Mouse (Mus musculus) lung, postnatal 0 days (tissue): ENCODE measurements around the gene Hoxa9. TPM values are rescaled to one million over a fixed set of nuclear protein-coding genes. Genes with fewer than 3 reads are reported as not detected.

ENCODE experiments used
- ATAC-seq: fragments of 200-750 bp; cut with Nextera tagmentation; 2 replicates; pipeline ENCODE4 v1.8.0; 2017; ENCODE audit warnings: moderate library complexity
- DNase-seq: peaks from one replicate; pipeline ENCODE4 v3.0.0-alpha.2; 2016; ENCODE audit warnings: low spot score
- H3K27ac ChIP-seq: fragments of 300-500 bp; sonication (generic); 2 replicates; pipeline ENCODE4 v1.5.1; 2014; ENCODE audit warnings: antibody characterized with exemption, mild to moderate bottlenecking, low read length, mixed read lengths
- H3K27me3 ChIP-seq: fragments of 300-500 bp; sonication (generic); replicated peaks from 2 replicates; pipeline ENCODE4 v1.6.1; 2014; ENCODE audit warnings: low read length, mixed read lengths; ENCODE audit not compliant: insufficient read depth
- H3K36me3 ChIP-seq: fragments of 300-500 bp; sonication (generic); 2 replicates; pipeline ENCODE4 v1.6.1; 2014; ENCODE audit warnings: low read length, mixed read lengths; ENCODE audit not compliant: insufficient read depth
- H3K4me1 ChIP-seq: fragments of 300-500 bp; sonication (generic); 2 replicates; pipeline ENCODE4 v1.6.1; 2014; ENCODE audit warnings: antibody characterized with exemption, low read depth, low read length, mixed read lengths; ENCODE audit not compliant: insufficient read depth
- H3K4me2 ChIP-seq: fragments of 300-500 bp; sonication (generic); replicated peaks from 2 replicates; pipeline ENCODE4 v1.6.1; 2014; ENCODE audit warnings: low read depth, mild to moderate bottlenecking, low read length, moderate library complexity, mixed read lengths
- H3K4me3 ChIP-seq: fragments of 300-500 bp; sonication (generic); 2 replicates; pipeline ENCODE4 v1.5.1; 2014; ENCODE audit warnings: low read depth, low read length
- H3K9ac ChIP-seq: fragments of 300-500 bp; sonication (generic); replicated peaks from 2 replicates; pipeline ENCODE4 v1.6.1; 2014; ENCODE audit warnings: low read depth, mild to moderate bottlenecking
- H3K9me3 ChIP-seq: fragments of 300-500 bp; sonication (generic); 2 replicates; pipeline ENCODE4 v1.6.1; 2016; ENCODE audit warnings: low read length, mixed read lengths
- CTCF ChIP-seq: IDR thresholded peaks from 2 replicates; pipeline ENCODE4 v1.5.1; 2016; ENCODE audit warnings: antibody characterized with exemption, mild to moderate bottlenecking
- EP300 ChIP-seq: IDR thresholded peaks from 2 replicates; pipeline ENCODE4 v1.6.1; 2016; ENCODE audit warnings: antibody characterized with exemption, mild to moderate bottlenecking, control low read depth
- WGBS: fragments of 180-500 bp; shearing (Covaris S2); extraction: QIAGEN DNeasy Blood & Tissue Kit; methylation state at CpG from one replicate; pipeline ENCODE4 v1.1.7; 2014; 5-methylcytosine and 5-hydroxymethylcytosine counted together
- polyA plus RNA-seq: library from polyadenylated mRNA; unstranded; fragments of >200 nt; fragmentation: Nextera tagmentation; extraction: Ambion mirVana; gene quantifications from 2 replicates; pipeline ENCODE4 v1.2.1, GENCODE M21; 2015

The Hoxa9 gene
- polyA plus RNA-seq, 1 experiment from 2014 or later, result 0.06 TPM

DNA sequence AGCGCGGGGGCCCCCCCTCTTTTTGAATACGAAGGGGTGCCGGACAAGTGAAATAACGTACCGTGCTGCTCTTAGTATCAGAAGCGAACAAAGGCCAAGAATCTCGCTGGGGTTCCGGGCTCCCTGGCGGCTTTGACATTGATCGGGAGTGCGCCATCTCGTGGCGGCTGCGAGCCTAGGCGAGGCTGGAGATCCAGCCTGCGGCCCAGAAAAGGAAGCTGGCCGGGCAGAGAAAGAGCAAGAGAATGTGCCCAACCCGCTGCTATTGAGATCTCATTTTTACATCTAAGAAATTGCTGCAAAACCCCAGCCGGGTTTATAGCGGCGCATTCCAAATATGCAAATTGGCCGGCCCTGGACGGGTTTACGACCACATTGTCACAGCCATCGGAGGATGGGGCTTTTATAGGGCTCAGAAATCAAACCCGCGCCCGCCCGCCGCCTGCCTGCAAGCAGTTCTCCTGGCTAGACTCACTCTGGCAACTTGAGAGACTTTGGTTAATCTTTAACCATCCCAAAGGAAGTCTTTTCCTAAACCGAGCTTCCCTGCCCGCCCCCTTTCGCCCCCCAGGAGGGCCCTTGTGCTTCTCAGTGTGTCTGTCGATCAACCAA, 9.6 kb upstream of the Hoxa9 start, which contains the start of gene Hoxa10:
Gene Hoxa10, minus strand, starts transcription at position 466 of the 612 bp plus-strand sequence.
- Histone ChIP-seq H3K27me3 (peaks cover 98% of the 10 kb centered on the region), H3K36me3 (no peaks in the 10 kb centered on the region), H3K9ac (no peak within 1 kb of the TSS), H3K4me1 (no peaks in the 10 kb centered on the region; the same call in 1 of the 2 replicates), H3K9me3 (no peaks in the 10 kb centered on the region), H3K27ac (no peak within 1 kb of the TSS), H3K4me3 (no peak within 1 kb of the TSS), H3K4me2 (0 out of 2 replicates have a peak within 1 kb of the TSS, but pooled peaks have one; percentile 17)
- peak; percentile 81 for DNase-seq
- peak; percentile 79 for ATAC-seq
- TF ChIP-seq EP300 (no peak), CTCF (peak; percentile 81)
- WGBS, result 2% methylated on average over 35 of the region's 35 CpGs

DNA sequence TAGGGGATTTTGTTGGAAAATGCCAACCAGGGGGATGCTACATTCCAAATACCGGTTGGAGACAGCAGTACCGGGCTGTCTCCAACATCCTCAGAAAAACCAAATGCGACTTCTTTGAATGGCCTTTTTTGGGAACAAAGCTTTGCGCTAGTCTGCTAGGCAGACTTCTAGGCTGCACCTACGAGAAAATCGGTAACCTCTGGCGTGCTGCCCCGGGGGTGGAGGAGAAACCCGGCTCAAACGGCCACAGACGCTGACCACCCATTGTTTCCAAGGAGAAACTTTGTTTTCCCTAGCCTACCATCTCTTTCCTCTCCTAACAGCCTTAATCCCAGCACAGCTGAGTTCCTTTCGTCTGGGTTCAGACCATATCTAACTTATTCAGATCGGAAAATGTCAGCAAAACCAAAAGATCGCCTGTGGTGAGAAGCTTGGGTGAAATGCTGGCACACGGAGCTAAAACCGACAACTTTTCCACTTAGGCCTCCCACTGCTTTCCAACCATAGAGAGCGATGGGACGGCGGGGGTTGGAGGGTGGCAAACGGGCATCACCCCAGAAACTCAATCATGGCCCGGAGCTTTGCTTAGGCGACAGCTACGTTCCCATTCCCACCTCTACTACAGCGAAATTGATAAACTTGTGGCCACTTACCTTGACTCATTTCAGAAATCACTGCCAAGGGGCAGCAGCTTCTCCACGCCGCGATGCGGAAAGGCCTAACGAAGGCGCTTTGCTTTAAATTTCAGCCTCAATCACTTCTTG, 8.9 kb upstream of the Hoxa9 start:
- Histone ChIP-seq H3K27me3 (peaks cover 98% of the 10 kb centered on the region), H3K9me3 (no peaks in the 10 kb centered on the region), H3K4me2 (0 out of 2 replicates have a peak overlapping the region, but pooled peaks have one; percentile 17), H3K4me3 (no peak overlapping the region), H3K27ac (no peak overlapping the region), H3K4me1 (no peaks in the 10 kb centered on the region; the same call in 1 of the 2 replicates), H3K9ac (no peak overlapping the region), H3K36me3 (no peaks in the 10 kb centered on the region)
- DNase-seq (no peak), ATAC-seq (no peak)
- no peak for TF ChIP-seq CTCF
- no peak for TF ChIP-seq EP300
- WGBS, result 3% methylated on average over 30 of the region's 30 CpGs

DNA sequence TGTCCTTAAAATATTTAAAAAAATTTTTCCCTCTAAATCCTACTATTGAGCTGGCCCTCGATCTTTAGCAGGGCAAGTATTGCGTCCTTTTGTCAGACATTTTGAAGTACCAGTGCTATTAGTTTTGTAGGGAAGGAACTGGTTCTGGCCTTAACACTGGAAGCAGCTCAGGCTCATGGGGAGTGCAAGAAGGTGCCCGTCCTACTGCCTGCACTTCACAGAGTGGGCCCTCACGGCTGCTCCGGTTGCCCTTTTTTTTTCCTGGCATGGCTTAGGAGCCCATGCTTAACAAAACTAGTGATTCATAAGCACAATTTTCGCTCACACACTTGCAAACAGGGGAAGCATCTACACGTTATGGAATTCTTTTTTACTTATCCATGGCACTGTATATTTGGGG, 8.1 kb upstream of the Hoxa9 start:
- no peaks in the 10 kb centered on the region for H3K36me3 ChIP-seq
- ATAC-seq (no peak), DNase-seq (no peak)
- no peak overlapping the region for H3K4me3 ChIP-seq
- no peak overlapping the region for H3K4me2 ChIP-seq
- WGBS, result 7% methylated on average over 7 of the region's 7 CpGs
- H3K27ac ChIP-seq, result no peak overlapping the region
- no peaks in the 10 kb centered on the region for H3K9me3 ChIP-seq
- H3K27me3 ChIP-seq, result peaks cover 98% of the 10 kb centered on the region
- TF ChIP-seq CTCF (no peak), EP300 (no peak)
- H3K9ac ChIP-seq, result no peak overlapping the region
- H3K4me1 ChIP-seq, result no peaks in the 10 kb centered on the region; the same call in 1 of the 2 replicates

DNA sequence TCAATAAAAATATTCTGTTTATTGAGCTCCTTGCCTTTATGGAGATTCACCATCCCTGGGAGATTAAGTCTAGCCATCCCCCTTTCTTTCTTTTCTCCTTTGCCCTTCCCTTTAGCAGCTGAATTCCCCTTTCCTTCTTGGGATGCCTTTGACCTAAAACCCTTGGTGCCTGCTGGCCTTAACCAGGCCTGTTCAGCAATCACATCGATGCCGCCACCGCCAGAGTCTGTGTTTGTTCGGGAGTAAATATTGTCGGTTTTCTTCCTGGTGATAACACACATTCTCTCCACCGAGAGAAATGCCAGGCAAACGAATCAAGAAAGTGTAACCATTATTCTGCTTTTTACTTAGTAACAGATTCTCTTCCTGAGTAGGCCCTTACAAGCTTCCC, 7.3 kb upstream of the Hoxa9 start:
- no peak overlapping the region for H3K9ac ChIP-seq
- no peaks in the 10 kb centered on the region; the same call in 1 of the 2 replicates for H3K4me1 ChIP-seq
- no peaks in the 10 kb centered on the region for H3K36me3 ChIP-seq
- ATAC-seq (no peak), DNase-seq (no peak)
- TF ChIP-seq EP300 (no peak), CTCF (no peak)
- no peak overlapping the region for H3K4me3 ChIP-seq
- WGBS, result 3% methylated on average over 7 of the region's 7 CpGs
- H3K9me3 ChIP-seq, result no peaks in the 10 kb centered on the region
- H3K27ac ChIP-seq, result no peak overlapping the region
- H3K27me3 ChIP-seq, result peaks cover 98% of the 10 kb centered on the region
- H3K4me2 ChIP-seq, result no peak overlapping the region

DNA sequence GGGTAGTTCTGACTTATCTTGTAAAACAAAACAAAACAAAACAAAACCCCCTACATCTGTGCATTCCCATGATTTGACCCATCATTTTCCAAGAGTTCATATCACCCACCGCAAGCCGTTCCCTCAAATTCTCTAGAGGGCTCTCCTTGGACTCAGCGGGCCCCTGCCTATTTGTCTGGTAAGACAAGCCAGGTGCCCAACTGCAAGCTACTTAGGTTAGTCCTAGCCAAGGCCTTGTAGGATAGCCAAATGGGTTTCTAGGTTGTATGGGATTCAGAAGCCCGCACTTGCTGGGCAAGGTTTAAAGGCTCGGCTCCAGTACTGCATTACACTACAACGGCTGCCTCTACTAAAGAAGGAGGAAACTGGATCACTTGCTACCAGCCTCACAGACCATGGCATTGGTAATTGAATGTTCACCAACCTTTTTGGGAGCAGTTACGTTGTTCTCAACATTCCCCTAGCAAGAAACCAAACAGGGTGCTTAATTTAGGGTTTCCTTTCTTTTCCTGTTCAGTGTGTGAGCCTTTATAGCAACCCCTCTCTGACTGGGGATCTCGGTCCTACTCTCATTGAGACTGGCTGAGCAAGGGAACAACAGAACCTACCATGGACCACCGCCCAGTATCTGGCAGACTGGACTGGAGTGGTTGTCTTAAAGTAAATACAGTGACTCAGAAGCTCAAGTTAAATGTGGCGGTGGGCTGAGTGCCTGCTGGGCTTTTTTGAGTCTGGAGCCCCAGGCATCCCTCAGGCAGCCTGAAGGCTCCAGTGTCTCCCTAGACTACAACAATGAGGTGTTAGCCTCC, 6.7 kb upstream of the Hoxa9 start:
- no peak overlapping the region for H3K4me2 ChIP-seq
- H3K9ac ChIP-seq, result no peak overlapping the region
- no peaks in the 10 kb centered on the region; the same call in 1 of the 2 replicates for H3K4me1 ChIP-seq
- ATAC-seq (no peak), DNase-seq (no peak)
- TF ChIP-seq EP300, result no peak
- no peak for TF ChIP-seq CTCF
- no peak overlapping the region for H3K27ac ChIP-seq
- no peaks in the 10 kb centered on the region for H3K9me3 ChIP-seq
- WGBS, result 13% methylated on average over 10 of the region's 10 CpGs
- H3K36me3 ChIP-seq, result no peaks in the 10 kb centered on the region
- H3K27me3 ChIP-seq, result peaks cover 98% of the 10 kb centered on the region
- no peak overlapping the region for H3K4me3 ChIP-seq

DNA sequence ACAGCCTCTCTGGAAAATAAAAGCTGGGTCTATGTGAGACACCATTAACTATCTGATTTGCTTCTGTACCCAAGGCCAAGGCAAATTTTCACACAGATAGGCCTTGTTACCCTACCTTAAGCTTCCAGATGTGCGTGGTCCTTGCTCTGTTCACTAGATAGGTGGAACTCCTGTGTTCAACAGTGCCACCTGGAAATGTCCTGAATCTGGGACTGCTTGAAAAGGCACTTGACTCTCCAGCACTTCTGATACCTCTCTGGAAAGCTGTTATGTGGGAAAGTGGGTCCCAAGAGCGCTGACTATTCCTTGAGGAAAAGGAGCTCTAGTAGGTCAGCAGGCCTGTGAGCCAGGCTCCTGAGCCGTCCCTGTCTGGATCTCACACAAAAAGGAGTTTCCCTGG, 5.9 kb upstream of the Hoxa9 start:
- ATAC-seq, result no peak
- DNase-seq, result no peak
- no peaks in the 10 kb centered on the region for H3K9me3 ChIP-seq
- no peak overlapping the region for H3K27ac ChIP-seq
- no peaks in the 10 kb centered on the region; the same call in 1 of the 2 replicates for H3K4me1 ChIP-seq
- no peak overlapping the region for H3K4me2 ChIP-seq
- WGBS, result 13% methylated on average over 3 of the region's 3 CpGs
- peaks cover 98% of the 10 kb centered on the region for H3K27me3 ChIP-seq
- TF ChIP-seq EP300 (no peak), CTCF (no peak)
- H3K9ac ChIP-seq, result no peak overlapping the region
- no peaks in the 10 kb centered on the region for H3K36me3 ChIP-seq
- H3K4me3 ChIP-seq, result no peak overlapping the region
